Mouse (Mus musculus): ENCODE measurements at regions not wholly inside any gene's neighbourhood (a gene's known extent, or its start where the extent isn't known, plus 50 kb on each side); places are given as distances from the start of the nearest gene placed in this dataset.
"Not testable (repeated sequence)": the region's sequence is repeated elsewhere in the genome, so short reads cannot be mapped to it uniquely, and the experiment has no call there.

GRCm38 (mm10) chr3:54541389-54541788 lies 151.2 kb upstream of the Supt20 start:
- DNase-seq (ENCODE audit: low spot score in 2 of 2): no peak

GRCm38 (mm10) chr3:54545393-54545792 lies 147.2 kb upstream of the Supt20 start:
- no peak for DNase-seq (ENCODE audit: low spot score in 2 of 2)

- peak; percentile 21 to 50 for DNase-seq (ENCODE audit: low spot score in 2 of 2)
These were observed 140.7 kb upstream of the Supt20 start for GRCm38 (mm10) chr3:54551908-54552307.

DNA sequence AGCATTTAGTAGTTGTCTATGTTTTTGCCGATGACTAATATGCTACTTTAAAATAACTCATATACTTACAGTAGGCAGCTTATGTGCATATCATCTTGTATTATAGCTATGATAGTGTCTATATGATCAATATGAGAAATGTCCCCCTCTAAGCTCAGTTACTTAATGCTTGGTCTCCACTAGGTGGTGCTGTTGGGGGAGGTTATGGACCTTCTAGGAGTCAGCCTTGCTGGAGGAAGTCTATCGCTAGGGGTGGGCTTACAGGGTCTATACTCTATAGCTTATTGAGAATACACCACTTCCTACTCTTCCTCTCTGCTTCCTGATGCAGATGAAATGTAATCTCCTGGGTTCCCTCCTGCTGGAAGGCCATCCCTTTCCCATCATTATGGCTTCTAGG lies 136.7 kb upstream of the Supt20 start:
- no peak for DNase-seq (ENCODE audit: low spot score in 2 of 2)

GRCm38 (mm10) chr3:54559053-54559452 lies 133.6 kb upstream of the Supt20 start:
- no peak for DNase-seq (ENCODE audit: low spot score in 2 of 2)

DNA sequence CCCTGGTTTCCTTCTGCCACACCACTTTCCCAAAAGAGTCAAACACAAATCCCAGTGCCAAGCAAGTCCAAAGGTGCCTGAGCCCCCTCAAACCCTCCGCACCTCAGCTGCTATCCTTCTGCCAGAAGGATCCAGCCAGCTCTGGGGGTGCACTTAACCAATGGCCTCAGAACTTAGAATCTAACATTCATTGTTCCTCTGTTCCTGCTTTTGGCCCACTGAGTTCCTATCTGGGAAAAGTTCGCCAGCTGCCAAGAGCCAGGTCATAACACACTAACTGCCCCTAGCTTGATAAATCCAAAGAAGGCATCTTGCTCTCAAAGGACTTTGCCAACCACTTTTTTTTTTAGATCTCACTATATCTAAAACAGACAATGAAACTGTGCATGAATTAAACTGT lies 133.1 kb upstream of the Supt20 start:
- DNase-seq (ENCODE audit: low spot score in 2 of 2): no peak

GRCm38 (mm10) chr3:54560056-54560922 lies 132.3 kb upstream of the Supt20 start:
- DNase-seq (ENCODE audit: low spot score in 2 of 2): no peak

DNA sequence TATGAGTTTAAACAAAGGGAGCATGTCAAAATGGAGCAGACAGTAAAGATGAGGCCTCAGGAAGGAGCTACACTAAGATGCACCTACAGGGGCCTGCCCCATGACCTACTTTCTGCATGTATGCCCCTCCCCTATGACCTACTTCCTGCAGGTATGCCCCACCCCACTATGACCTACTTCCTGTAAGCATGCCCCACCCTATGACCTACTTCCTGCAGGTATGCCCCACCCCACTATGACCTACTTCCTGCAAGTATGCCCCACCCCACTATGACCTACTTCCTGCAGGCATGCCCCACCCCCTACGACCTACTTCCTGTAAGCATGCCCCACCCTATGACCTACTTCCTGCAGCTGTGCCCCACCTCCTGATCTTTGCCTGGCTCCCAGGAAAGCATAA lies 125.3 kb upstream of the Supt20 start:
- DNase-seq (ENCODE audit: low spot score in 2 of 2): no peak

- DNase-seq (ENCODE audit: low spot score in 2 of 2): no peak
These were observed 124.5 kb upstream of the Supt20 start for GRCm38 (mm10) chr3:54568096-54568495.

GRCm38 (mm10) chr3:54570501-54570900 lies 122.1 kb upstream of the Supt20 start:
- no peak for DNase-seq (ENCODE audit: low spot score in 2 of 2)

GRCm38 (mm10) chr3:54577851-54578250 lies 114.8 kb upstream of the Supt20 start:
- no peak for DNase-seq (ENCODE audit: low spot score in 2 of 2)

DNA sequence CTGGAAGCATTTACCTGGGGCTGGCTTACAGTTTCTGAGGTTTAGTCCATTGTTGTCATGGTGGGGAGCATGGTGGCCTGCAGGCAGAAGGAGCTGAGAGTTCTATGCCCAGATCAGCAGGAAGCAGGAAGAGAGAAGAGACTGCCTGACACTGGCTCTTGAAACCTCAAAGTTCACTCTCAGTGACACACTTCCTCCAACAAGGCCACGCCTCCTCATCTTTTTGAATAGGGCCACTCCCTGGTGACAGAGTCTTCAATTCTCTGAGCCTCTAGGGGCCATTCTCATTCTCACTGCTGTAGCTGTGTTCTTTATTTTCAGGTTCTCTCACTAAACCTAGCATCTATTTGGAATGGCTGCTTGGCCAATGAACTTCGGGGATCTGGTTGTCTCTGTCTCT lies 113.2 kb upstream of the Supt20 start:
- DNase-seq (ENCODE audit: low spot score in 2 of 2): no peak

DNA sequence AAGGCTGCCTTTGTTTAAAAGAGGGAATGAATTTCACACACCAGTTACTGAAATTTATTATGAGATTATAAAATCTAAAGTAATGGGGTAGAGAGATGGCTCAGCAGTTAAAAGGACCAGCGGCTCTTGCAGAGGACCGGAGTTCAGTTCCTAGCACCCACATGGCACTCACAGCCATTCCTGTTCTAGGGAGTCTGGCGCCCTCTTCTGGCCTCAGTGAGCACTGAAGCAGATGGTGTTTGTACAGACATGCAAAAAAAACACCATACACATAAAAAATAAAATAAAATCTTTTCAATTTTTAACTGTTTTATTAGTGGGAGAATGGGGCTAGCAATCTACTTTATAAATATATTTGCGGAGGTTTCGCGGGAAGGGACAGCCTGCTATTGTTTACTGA lies 112.3 kb upstream of the Supt20 start:
- no peak for DNase-seq (ENCODE audit: low spot score in 2 of 2)

GRCm38 (mm10) chr3:54585781-54586180 lies 106.8 kb upstream of the Supt20 start:
- not testable (repeated sequence) for DNase-seq (ENCODE audit: low spot score in 2 of 2)

GRCm38 (mm10) chr3:54587127-54587995 lies 105.2 kb upstream of the Supt20 start:
- DNase-seq (ENCODE audit: low spot score in 2 of 2): peak in 1 of 2 experiments; percentile 18

- DNase-seq (ENCODE audit: low spot score in 2 of 2): no peak
These were observed 104.4 kb upstream of the Supt20 start for GRCm38 (mm10) chr3:54588198-54588597.

- DNase-seq (ENCODE audit: low spot score in 2 of 2): no peak
These were observed 102.6 kb upstream of the Supt20 start for GRCm38 (mm10) chr3:54589976-54590375.

DNA sequence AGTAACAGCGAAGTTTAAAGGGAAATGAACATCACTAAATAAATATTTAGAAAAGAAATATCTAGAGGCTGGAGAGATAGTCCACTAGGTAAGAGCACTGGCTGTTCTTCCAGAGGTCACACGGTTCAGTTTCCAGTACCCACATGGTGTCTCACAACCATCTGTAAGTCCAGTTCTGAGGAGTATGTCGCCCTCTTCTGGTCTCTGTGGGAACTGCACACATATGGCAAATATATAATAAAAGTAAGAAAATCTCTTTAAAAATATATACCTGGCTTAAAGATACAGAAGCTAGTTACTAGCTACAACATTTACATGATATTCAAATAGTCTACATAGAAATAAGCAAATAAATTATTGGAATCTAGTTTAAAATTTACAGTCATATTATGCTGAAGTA lies 101.4 kb upstream of the Supt20 start:
- no peak for DNase-seq (ENCODE audit: low spot score in 2 of 2)

GRCm38 (mm10) chr3:54592064-54592463 lies 100.5 kb upstream of the Supt20 start:
- DNase-seq (ENCODE audit: low spot score in 2 of 2): no peak

GRCm38 (mm10) chr3:54592655-54593428 lies 99.8 kb upstream of the Supt20 start:
- DNase-seq (ENCODE audit: low spot score in 2 of 2): no peak

GRCm38 (mm10) chr3:54595193-54595592 lies 97.4 kb upstream of the Supt20 start:
- DNase-seq (ENCODE audit: low spot score in 2 of 2): no peak

Measured in gastrocnemius, postnatal 4 days (tissue).